Mouse (Mus musculus) ES-Bruce4 (cell line): ENCODE results near the gene Lhpp.

Source experiments
- CTCF ChIP-seq: IDR thresholded peaks from one replicate; pipeline ENCODE4 v1.8.1; 2011; ENCODE audit warnings: low read depth, low read length
- EP300 ChIP-seq: IDR thresholded peaks from 2 replicates; pipeline ENCODE4 v1.6.1; 2011; ENCODE audit warnings: low read depth, low read length; ENCODE audit not compliant: insufficient read depth
- POLR2A ChIP-seq: IDR thresholded peaks from one replicate; pipeline ENCODE4 v1.8.1; 2011; ENCODE audit warnings: low read length; ENCODE audit not compliant: insufficient read depth

GRCm38 (mm10) chr7:132730510-132730909, 120.1 kb downstream of the Lhpp start:
- TF ChIP-seq POLR2A (no peak), CTCF (no peak), EP300 (no peak)
